Mouse (Mus musculus): ENCODE data around the gene Hdac7. TPM values are rescaled to one million over a fixed set of nuclear protein-coding genes. Genes with fewer than 3 reads are reported as not detected.

The Hdac7 gene
- total RNA-seq, 2 experiments from 2014 or later = 26.9 to 37.1 TPM

- DNase-seq = no peak
- intact Hi-C loops (cut with DNase I) = no loop called here
Measured at GRCm38 (mm10) chr15:97858431-97858830, 14.1 kb upstream of the Hdac7 start.

GRCm38 (mm10) chr15:97854551-97854950 is 10.2 kb upstream of the Hdac7 start:
- no peak for DNase-seq
- intact Hi-C loops (cut with DNase I) = loop anchor here (2.0 kb wide), 1 partner anchor 98 kb away; no protein-coding TSS in a partner anchor

DNA sequence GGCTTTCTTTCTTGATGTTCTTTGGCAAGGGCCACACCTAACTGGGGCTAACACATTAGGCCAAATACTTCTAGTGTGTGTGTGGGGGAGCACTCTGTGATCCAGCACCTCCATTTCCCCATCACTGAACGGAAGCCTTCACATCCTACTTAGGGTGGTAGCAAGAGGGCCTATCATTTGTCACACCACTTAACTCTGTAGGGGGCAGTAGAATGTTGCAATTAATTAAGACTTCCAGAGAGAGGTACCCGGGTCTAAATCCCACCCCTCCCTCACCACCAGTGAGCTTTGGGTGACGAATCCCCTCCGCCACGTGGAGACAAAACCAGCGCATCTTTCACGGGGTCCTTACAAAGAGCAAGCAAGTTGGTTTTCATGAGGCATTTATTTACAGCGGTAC is 9.8 kb upstream of the Hdac7 start:
- intact Hi-C loops (cut with DNase I) = loop anchor here (2.0 kb wide), 1 partner anchor 99 kb away; no protein-coding TSS in a partner anchor

GRCm38 (mm10) chr15:97852291-97852690 is 8.0 kb upstream of the Hdac7 start:
- intact Hi-C loops (cut with DNase I) = no loop called here
- no peak for DNase-seq

More for the DNA sequence above, 9.8 kb upstream of the Hdac7 start:
- no peak for DNase-seq

- intact Hi-C loops (cut with DNase I) = loop anchor here (2.0 kb wide), 1 partner anchor 184 kb away; no protein-coding TSS in a partner anchor
- DNase-seq = no peak
Measured at GRCm38 (mm10) chr15:97851011-97851410, 6.7 kb upstream of the Hdac7 start.

DNA sequence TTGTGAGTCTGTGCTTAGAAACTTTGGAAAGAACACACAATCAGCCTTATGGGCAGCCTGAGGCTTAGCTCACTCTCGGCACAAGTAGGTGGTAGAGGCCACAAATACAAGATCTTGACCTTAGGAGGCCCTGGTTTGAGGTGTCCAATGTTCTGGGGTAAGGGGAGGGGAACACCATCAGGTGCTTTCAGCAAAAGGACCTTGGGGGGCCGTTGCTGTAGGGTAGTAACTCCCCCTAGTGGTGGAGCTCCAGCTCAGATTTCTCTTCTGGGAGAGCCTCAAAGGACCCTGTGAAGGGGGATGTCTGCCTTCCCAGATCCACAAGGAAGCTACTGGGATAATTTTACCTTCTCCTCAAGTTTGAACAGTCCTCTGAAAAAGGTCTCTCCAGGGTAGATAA is 6.1 kb upstream of the Hdac7 start:
- DNase-seq = peak; percentile 24 to 33
- intact Hi-C loops (cut with DNase I) = loop anchor here (1.0 to 2.0 kb wide), 2 partner anchors 66 to 184 kb away; no protein-coding TSS in a partner anchor

DNA sequence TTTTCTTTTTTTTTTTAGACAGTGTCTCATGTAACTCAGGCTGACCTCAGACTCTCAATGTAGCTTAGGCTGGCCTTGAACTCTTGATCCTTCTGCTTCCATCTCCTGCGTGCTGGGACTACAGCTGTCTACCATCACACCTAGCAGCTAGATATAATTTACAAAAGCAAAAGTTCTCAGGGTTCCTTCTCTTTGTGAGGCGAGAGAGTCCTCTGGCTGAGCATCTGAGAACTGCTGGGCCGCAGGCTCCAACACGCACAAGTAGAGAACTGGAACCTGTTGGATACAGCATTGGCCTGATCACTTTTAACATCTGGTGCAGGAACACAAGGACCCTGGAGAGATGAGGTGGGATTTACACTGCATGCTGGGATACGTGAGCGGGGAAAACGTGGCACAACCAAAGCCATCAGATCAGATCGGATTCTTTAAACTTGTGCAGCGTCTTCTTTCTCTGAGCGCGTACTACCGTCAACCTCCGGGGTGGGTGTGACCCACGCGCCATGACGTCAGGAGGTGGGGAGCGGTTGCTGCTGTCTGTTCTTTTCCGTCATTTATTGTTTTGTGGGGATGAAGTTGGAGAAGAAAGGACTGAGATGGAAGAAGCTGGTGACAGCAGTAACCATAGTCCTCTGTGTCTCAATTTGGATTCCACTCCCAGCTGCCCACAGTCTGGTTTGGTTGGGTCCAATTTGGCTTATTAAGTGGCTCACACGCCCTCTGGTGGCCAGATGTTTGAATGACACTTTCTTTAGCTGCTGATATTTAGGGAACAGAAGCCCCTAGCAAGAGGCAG is 5.0 kb upstream of the Hdac7 start:
- peak; percentile 85 to 90 for DNase-seq
- intact Hi-C loops (cut with DNase I) = loop anchor here (1.0 to 2.0 kb wide), 4 partner anchors 24 to 131 kb away; no protein-coding TSS in a partner anchor

DNA sequence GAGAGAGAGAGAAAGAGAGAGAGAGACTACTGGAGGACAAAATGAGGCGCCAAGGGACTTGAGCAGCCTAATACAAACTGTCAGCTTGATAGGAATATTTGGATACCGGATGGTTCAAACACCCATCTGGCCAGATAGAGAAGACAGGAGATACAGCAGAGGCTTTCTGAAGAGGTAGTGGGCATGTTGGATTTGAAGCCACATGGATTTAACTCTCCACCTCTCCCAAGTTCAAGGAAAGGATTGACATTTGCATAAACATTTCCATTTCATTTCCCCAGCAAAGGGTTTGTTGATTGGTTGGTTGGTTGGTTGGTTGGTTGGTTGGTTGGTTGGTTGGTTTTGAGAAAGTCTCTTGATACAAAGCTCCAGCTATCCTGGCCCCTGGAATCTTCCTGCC is 3.6 kb upstream of the Hdac7 start:
- no peak for DNase-seq
- intact Hi-C loops (cut with DNase I) = loop anchor here (2.0 kb wide), 1 partner anchor 57 kb away; no protein-coding TSS in a partner anchor

DNA sequence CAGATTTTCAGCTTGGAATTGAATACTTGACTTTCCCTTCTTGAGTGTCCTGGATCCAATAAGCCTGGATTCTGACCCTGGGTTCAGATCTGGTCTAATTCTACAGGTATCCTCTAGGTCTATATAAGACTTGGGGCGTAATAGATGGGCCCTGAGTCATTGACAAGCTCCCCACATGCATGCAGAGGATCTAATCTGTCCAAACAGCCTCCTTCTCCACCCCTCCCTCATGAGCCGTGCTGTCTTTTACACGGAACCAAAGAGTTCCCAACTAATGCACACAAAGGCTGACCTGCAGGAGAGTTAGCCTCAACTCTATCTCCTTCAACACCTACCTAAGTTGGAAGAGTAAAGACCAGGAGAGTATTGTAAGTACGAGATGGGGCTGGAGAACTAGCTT is 3.0 kb upstream of the Hdac7 start:
- no peak for DNase-seq
- intact Hi-C loops (cut with DNase I) = no loop called here

DNA sequence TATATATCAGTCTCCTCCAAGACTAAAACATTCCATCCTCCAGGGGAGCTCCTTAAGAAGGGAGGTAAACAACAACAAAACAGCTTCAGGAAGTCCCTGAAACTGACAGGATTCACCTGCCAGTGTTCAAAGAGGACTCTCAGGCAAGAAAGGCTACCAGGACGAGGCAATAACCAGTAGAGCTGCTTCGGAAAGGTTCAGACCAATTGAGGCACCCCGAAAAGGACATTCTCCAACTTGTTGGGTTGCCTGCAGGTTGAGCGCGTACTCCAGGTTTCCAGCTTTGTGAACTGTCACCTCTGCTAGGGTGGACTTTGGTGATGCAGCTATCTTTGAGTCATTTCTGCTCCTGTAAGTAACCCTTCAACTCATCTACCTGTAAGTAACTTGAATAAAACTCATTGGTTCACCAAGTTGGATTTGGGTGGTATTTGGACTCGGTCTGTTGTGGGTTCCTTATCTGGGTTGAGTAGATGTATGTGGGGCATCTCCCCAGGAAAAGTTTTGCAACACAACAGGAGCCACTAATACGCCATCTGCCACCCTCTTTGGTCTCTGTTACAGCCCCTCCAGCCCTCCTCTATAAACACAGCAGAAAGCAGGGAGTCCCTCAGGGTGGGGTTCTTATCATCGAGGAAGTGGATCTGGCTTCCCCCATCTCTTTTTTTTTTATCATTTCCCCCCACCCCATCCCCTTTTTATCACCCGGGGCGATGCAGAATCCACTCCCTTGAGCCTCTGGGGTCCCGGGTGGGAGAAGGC is 2.0 kb upstream of the Hdac7 start:
- no peak for DNase-seq
- intact Hi-C loops (cut with DNase I) = no loop called here

GRCm38 (mm10) chr15:97843247-97843651 is 1.1 kb downstream of the Hdac7 start:
- no peak for DNase-seq
- intact Hi-C loops (cut with DNase I) = no loop called here

DNA sequence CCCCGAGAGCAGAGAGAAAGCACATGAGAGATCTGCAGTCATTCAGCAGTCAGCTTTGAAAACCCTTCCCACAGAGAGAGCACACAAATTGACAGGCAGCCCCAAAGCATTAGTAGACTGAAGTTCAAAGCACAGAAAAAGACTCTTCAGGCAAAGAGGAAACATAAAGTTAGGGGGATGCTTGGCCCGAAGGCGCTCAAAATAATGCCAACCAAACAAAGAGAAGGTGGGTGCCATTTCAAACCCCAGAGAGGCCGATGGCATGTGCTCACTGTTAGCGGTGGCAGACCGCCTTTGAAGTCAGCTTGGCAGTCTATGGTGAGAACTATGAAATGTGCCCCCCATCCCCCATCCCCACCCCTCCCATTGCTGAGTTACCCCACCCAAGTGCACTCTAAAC is 2.2 kb downstream of the Hdac7 start:
- intact Hi-C loops (cut with DNase I) = no loop called here
- DNase-seq = no peak

GRCm38 (mm10) chr15:97841383-97841782 is 2.9 kb downstream of the Hdac7 start:
- no peak for DNase-seq
- intact Hi-C loops (cut with DNase I) = loop anchor here (2.0 kb wide), 1 partner anchor 17 kb away; no protein-coding TSS in a partner anchor

GRCm38 (mm10) chr15:97840781-97841180 is 3.5 kb downstream of the Hdac7 start:
- intact Hi-C loops (cut with DNase I) = loop anchor here (1.0 to 2.0 kb wide), 2 partner anchors 9 to 16 kb away; no protein-coding TSS in a partner anchor
- no peak for DNase-seq

GRCm38 (mm10) chr15:97839991-97840455 is 4.3 kb downstream of the Hdac7 start:
- intact Hi-C loops (cut with DNase I) = loop anchor here (1.0 to 2.0 kb wide), 2 partner anchors 9 to 15 kb away; no protein-coding TSS in a partner anchor
- peak; percentile 74 to 82 for DNase-seq

DNA sequence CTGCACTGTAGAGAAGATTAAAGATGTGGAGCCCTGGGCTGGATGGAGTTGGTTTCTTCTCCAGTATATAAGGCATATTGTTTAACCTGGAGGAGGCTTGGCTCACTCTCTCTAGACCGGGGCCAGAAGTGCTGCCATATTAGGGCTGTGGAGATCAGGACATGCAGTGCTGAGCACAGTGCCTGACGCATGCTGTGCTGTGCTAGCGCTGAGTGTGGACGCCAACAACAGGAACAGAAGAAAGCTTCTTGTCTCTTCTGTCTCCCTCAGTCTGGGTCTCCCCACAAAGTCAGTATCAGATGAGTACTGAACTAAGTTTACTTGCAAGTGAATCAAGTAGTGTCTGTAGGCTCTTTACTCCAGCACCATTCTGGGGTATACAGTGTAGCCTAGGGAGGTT is 4.8 kb downstream of the Hdac7 start:
- peak in 1 of 2 experiments; percentile 34 for DNase-seq
- intact Hi-C loops (cut with DNase I) = no loop called here

- intact Hi-C loops (cut with DNase I) = no loop called here
Measured at GRCm38 (mm10) chr15:97839012-97839411, 5.3 kb downstream of the Hdac7 start.

DNA sequence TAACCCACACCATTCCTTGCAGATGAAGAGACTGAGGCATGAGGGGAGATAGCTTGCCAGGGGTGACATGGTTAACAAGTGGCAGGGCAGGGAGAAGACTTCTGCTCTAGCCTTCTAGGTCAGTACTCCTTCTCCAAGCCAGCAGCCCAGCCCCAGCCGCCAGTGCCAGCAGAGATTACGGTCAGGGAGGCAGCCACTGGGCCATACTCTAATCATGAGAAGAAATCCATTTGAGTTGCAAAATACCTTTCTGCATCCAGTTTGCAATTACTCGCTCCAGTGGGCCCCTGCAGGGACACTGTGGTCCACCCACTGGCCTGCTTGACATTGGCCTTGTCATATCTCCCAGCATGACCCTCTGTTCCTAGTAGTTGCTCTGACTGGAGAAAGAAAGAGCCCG is 5.9 kb downstream of the Hdac7 start:
- DNase-seq = peak in 1 of 2 experiments; percentile 56
- intact Hi-C loops (cut with DNase I) = no loop called here

More at GRCm38 (mm10) chr15:97839012-97839411, 5.3 kb downstream of the Hdac7 start:
- DNase-seq = no peak

DNA sequence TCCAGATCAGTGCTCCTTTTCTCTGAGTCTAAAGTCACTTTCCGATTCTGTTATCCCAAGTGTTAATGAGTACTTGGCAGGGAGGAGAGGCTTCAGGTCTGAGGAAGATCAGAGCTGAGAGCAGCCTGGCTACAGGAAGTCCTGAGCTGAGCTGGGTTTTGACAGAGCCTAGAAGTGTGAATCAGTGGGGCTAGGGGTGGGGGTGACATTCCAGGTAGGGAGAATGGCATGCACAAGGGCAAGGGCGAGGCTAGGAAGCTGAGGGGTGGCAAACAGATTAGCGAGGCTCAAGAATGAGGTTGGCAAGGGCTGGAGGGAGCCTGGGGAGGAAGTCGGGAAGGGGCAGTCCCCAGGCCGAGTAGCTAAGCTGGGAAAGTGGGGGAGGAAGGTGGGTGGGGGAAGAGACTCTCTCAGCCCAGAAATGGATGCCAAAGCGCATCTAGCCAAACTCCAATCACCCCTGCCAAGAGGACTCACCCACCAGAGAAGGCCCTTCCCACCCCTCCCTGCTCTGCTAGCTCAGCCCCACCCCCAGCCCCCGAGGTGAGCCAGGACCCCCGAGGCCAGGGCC is 6.7 kb downstream of the Hdac7 start:
- peak in 1 of 2 experiments; percentile 55 for DNase-seq
- intact Hi-C loops (cut with DNase I) = no loop called here

DNA sequence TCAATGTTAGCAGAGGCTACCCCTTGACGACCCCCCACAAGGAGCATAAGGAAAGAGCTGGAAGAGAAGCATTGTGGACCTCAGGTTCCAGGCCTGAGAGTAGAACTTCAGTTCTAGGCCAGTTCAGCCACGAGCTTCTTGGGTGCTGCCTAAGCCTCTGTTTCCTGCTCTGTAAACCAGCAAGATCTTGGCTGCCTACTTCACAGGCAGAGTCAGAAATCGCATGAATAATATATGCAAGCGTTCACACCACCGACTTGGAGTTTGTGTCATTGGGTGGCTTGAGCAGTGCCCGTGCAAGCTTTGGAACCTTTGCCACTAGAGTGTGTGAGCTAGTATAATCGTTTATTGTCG is 7.4 kb downstream of the Hdac7 start:
- intact Hi-C loops (cut with DNase I) = no loop called here
- no peak for DNase-seq

Data from heart, postnatal 36 days (tissue).